Mouse (Mus musculus) CD4-positive, CD25-positive, alpha-beta regulatory T cell (primary cell): ENCODE measurements around the gene Spast. TPM values are rescaled to one million over a fixed set of nuclear protein-coding genes. Genes with fewer than 3 reads are reported as not detected.

ENCODE experiments used
- polyA plus RNA-seq: library from polyadenylated mRNA; unstranded; fragments of 100-300 nt; shearing (Covaris generic); gene quantifications from one replicate; pipeline ENCODE4 v1.2.1, GENCODE M21; 2017

The Spast gene
- polyA plus RNA-seq: 29.5 TPM

DNA sequence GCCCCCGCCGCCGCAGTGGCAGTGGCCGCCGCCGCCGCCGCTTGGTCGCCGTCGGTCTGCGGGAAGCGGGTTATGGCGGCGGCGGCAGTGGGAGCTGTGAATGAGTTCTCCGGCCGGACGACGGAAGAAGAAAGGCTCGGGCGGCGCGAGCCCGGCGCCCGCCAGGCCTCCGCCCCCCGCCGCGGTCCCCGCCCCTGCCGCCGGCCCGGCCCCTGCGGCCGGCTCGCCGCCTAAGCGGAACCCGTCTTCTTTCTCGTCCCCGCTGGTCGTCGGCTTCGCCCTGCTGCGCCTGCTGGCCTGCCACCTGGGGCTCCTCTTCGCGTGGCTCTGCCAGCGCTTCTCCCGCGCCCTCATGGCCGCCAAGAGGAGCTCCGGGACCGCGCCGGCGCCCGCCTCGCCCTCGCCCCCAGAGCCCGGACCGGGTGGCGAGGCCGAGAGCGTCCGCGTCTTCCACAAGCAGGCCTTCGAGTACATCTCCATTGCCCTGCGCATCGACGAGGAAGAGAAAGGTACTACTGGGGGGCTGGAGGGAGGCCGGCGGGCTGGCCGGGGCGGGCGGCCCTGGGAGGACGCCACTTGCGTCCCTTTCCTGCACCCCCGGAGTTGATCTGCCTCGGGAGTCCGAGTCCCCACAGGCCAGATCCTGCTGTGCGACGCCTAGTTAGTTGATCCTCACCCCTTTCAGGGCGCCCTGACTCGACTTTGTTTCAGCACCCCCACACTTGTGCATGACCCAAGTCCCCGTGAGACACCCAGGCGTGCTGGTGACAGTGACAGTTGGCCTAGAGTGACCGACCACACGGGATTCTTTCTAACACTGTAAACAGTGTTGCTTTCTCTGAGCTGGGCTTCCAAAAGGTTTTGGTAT, at the start of gene Spast:
TSS of gene Spast (plus strand) at position 51 of the 868 bp plus-strand sequence.

DNA sequence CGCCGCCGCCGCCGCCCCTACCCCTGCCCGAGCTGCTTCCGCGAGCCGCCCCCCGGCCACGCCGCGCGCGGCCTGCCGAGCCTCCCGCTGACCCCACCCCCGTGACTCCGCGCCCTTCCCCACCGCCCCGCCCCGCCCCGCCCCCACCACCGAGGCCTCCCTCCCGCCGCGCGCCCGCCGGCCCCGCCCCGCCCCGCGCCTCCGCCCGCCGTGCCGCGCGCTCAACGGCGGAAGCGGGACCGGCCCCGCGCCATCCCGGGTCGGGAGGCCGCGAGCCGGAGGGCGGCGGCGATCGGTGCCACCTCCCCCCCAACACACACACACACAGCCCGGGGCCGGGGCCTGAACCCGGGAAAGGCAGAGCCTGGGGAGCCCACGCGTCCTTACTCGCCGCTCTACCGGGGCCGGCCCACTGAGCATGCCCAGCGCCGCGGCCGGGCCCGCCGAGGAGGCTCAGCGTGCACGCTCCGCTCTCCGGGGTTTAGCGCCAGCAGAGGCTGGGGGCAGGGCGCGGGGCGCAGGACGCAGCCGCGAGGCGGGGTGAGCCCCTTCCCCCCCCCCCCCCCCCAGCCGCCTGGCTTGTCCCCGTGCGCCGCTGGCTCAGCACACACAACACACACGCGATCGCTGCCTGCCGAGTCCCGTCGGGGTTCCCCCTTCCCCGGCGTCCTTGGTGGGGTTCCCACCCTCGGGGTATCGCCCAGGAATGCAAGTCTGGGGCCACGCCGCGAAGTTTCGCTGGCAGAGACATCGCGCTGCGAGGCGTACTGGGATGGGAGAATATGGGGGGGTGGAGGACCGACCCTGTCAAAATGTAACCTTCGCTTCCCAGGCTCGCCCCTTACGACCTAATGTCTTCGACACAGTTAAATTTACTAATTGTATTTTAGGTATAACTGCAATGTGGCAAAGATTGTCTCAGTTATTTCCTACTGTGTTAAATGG, 43.5 kb upstream of the Spast start, which contains the start of gene Memo1:
TSS of gene Memo1 (minus strand) at position 496 of the 945 bp plus-strand sequence.

DNA sequence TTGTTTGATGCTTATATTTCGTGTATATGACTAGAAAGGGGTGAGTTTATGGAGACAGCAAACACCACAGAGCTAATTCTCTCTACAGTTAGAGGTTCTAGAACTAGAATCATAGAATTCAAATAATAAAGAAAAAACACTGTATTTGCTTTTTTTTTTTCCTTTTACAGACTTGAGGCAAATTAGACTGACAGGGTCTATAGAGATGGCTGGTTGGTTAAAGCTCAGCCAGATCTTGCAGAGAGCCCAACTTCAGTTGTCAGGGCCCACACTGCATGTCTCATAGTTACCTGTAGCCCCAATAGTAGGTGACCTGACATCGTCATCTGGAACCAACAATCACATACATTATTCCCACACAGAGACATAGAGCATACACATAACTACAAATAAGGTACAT, 14.9 kb upstream of the Spast start, which contains the start of gene Dpy30:
TSS of gene Dpy30 (minus strand) at position 101 of the 400 bp plus-strand sequence.

DNA sequence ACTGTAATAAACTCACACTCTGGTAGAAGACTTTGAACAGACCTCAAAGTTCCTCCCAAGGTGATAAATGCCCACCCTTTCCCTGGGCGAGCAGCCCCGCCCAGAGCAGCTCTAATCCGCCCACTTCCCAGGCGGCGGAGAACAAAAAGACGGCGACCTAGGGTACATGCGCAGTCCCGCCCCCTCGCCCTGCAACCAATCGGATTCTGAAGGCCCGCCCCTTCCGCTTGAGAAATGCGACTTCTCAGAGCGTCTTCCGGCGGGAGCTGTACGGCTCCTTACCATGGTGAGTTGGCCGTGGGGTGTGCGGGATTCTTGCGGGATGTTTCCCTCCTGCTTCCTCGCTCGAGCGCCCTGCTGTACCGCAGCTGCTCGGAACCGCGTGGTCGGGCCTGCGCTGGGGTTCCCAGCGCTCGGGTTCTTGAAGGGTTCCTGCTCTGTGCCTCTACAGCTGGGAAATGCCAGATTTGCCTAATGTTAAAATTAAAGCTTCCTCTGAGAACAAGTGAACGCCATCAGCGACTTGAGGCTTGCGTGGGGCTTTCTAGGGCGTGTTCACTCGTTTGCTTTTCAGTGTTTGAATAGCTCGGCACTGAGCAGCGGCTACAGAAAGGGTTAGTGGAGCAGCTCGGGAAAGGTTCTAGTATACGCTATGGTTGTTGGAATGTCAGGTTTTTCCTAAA, 56.7 kb downstream of the Spast start, which contains the start of gene Slc30a6:
TSS of gene Slc30a6 (plus strand) at position 226 of the 683 bp plus-strand sequence.

Other genes with a start within 250 kb of the Spast start
- 61.5 TPM for gene Memo1, start 43.5 kb upstream of the Spast start, polyA plus RNA-seq
- 117 TPM for gene Dpy30, start 15.0 kb upstream of the Spast start, polyA plus RNA-seq
- gene Slc30a6, start 56.6 kb downstream of the Spast start, polyA plus RNA-seq: 34.6 TPM
- 0.47 TPM for gene Nlrc4, start 120.2 kb downstream of the Spast start, polyA plus RNA-seq
- 108 TPM for gene Yipf4, start 150.5 kb downstream of the Spast start, polyA plus RNA-seq
- gene Birc6, start 189.3 kb downstream of the Spast start, polyA plus RNA-seq: 76.1 TPM